Mouse (Mus musculus) cerebellum, adult 18-20 months (tissue): ENCODE measurements around the gene Tns1.

Experiments used
- DNase-seq, 2 experiments: peaks; one replicate each; pipeline ENCODE4 v3.0.0; 2021

The Tns1 gene

DNA sequence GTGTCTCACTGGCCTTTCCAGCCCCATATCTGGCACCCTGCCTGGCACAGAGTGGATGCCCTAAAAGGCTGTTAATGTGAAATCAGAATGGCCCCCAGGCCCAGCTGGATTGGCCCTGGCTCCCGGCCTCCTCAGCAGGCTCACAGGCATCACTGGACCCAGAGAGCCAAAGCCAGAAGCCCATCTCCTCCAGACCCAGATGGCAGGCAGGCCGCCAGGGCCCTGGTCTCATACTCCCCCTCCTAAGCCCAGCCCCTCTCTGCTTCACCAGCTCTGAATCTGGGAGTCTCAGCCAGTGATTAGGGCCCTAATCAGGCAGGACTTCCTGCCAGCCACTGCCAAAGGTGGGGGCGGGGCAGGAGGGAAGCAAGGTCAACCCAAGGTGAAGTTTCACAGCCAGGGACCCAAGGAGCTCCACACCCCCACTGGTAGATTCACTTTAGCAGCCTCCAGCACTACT, 93.3 kb downstream of the Tns1 start:
- DNase-seq: no peak

DNA sequence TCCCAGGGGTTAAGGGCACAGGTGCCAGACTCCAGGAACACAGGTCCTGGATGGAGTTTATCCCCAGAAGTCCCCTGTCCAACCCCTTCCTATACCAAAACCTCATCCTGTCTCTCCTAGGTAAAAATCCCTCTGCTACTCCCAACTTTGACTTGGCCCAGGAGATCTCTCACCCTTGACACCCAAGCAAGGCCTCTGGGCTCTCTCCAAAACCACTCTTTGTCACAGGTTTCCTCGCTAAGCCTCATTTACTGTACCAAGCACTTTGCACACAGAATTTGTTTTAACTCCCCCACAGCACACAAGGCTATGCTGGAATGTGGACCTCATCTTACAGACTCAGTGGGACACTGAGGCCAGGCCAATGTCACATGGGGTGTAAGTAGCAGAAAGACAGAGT, 94.0 kb downstream of the Tns1 start:
- DNase-seq: no peak

DNA sequence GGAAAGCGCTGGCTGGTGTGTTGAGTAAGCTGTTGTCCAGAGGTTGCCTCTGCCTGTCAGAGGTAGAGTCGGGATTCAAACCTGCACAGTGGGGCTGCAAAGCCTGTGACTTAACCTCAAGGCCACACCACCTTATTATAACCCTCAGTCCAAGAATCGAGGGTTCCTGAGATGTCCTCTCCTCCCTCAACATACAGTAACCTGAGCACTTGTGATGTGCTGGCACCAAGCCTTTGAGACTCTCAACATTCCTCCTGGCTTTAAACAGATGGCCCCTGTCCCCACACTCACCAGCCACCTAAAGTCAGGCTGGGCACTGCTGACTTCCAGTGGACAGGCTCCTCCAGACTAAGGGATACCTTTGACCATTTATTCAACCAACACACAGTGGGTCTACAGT, 94.6 kb downstream of the Tns1 start:
- no peak for DNase-seq

DNA sequence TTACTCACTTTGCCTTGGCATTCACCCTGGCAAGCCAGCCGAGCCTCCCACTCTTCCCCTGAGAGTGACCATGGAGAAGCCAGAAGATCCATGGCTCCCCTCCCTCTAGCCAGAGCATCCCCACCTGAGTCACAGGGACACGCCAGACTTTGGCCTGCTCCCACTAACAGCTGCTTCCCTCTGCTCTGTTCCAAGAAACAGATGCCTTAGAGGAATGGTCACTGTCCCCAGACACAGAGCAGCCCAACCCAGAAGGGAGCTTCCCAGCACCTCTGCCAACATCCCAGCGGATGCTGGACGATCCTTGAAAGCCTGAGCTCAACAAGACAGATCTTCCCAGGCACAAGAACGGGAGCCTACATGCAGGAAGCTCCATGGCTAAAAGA, 95.4 kb downstream of the Tns1 start:
- no peak for DNase-seq

DNA sequence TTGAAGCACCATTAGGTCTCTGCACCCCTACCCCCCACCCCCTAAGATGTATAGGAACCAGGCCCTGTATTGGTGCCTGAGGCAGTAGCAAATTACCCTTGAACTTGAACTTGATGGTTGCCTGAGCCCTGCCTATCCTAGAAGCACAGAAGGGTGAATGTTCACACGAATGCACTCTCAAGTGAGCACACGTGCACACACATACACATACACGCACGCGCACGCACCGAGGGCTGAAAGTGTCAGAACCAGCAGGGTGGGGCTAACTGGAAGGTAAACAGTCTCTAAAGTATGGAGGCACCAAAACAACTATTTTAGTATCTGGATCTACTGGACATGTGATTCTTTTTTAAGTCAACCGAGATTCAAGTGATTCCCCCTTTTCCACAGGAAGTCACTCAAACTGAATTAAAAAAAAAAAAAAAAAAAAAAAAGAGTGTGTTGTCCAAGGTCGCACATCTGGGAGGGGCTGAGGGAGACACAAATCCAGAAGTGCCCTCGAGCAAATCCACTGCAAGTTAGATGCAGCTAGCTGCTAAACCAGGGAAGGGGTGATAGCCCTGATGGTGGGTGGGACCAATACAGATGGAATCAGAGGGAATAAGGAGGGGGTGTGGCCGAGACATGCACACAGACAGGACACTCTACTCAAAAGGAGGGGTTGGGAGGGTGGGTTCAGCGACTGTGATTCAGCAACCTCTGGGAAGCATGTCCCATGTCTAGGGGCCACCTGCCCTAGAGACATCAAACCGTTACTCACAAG, 96.0 kb downstream of the Tns1 start:
- DNase-seq: no peak

DNA sequence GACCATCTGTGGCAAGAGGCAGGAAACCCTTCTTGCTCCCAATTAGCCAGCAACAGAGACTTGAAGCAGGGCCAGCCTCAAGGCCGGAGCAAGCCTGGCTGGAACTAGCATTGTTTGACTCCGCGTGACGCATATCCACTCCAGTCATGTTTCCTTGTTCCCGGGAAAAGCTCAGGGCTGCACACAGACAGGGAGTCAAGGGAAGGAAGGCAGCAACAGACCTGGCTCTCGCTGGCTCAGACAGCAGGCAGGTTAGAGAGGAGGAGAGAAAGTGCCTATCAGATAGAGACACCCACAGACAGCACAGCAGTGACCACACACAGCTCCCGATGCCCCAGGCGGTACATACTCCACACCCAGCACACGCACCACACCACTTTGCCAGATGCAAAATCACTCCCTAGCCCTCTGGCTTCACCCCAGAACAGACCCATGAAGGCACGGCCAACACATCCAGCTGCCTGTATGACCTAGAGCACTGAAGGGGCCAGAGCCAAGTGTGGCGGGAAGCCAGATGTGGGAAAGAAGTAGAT, 96.6 kb downstream of the Tns1 start:
- peak; percentile 11 to 19 for DNase-seq

DNA sequence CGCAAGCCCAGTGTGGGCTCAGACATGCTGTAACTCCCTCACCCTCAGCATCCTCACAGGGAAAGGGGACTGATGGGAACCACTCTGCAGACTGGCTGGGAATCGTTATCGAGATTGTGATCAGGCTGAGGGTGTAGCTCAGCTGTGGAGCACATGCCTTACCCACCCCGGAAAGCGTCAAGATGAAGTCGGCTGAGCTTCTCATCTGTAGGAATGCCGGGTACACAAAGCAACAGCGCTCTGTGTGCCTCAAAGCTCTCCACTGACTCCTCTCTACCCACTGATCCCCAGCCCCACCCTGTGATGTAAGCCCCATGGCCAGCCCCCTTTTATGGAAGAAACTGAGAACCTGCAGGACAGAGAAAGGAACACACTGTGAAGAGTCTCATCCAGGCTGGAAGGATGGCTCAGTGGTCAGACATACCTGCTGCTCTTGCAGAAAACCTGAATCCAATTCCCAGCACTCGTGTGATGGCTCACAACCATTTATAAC, 97.5 kb downstream of the Tns1 start:
- DNase-seq: no peak

DNA sequence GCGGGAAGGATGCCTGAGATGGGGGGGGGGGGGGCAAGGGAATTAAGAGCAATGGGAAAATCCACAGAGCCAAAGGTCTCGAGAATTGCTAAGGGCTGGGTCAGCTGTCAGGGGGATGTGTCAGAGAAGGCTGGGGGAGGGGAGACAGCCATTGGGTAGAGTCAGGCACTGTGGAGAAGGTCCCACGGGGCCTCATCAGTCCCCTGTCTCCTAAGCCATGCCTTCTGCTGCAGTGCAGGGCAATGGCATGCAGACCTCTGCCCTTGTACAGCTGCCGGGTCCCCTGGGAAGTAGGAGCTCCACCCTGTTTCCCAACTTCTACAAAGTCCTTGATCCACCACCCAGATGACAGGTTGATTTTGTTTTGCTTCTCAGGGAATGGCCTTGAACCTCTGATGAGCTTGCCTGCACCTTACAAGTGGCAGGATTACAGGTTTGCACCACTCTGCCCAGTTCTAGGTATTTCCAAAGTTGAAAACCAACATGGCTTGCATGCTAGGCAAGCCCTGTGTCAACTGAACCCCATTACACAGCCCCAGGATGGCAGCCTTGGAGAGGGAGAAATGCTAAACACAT, 98.5 kb downstream of the Tns1 start:
- no peak for DNase-seq

DNA sequence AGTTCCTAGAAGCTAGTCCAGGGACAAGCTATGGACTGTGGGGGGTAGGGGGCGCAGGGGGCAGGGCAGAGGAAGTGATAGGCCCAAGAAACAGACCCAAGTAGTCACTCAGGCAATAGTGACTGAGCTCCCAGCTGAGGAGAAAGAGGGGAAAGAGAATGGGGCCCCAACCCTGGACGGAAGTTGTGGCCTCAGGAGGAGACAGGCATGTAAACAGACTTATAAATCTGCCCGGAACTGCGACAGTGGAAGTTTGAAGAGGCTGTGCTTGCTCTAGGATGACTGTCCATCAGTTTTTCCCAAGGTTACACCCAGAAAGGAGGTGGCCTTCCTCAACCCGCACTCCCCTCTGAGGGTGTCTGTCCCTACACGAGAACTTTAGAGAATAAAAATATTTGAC, 99.0 kb downstream of the Tns1 start:
- DNase-seq: no peak

DNA sequence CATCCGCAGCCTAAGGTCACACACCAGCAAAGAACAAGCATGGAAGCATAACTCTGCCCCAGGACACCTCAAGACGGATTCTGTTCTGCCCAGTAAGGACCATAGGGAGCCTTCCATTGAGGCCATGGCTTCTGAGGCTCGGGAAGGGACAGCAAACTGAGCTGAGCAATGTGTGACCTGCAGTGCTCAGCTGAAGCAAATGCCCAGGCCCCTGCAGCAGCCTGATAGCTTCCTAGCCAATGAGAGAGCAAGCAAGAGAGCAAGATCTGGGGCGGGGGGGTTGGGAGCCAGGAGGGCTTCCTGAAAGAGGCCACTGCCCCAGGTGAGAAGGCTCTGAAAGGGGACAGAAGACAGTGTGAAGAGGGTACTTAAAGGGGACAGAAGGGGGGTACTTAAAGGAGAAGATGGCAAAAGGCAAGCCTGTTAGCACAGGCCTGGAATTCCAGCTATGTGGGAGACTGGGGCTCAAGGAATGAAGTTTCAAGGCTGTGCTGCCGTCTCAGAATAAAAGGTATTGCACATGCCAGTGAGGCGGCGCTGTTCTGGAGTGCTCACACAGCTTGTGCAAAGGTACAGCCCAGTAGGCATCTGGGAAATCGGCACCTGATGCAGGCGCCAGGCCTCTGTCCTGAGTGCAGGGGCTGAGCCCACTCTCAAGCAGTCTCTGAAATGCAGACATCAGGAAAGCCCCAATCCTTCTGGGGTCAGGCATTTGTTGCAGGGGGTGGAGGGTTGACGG, 99.6 kb downstream of the Tns1 start:
- DNase-seq: no peak

DNA sequence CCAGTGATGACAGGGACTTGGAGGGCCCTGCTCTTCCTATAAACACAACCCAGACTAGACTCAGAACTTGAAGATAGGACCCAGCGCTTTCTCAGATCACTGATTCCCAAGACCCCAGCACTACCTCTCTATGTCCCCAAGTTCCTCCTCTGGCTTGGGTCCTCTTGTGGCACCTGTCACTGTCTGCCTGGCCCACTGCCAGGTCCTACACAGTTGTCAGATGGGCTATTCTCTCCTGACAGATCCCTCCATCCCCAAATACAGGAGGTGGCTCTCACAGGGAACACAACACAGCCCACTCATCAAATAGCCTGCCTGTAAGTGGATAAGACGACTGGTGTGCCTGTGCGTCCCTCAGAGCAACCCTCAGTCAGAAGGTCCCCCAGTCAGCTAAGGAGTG, 101.3 kb downstream of the Tns1 start:
- DNase-seq: no peak

DNA sequence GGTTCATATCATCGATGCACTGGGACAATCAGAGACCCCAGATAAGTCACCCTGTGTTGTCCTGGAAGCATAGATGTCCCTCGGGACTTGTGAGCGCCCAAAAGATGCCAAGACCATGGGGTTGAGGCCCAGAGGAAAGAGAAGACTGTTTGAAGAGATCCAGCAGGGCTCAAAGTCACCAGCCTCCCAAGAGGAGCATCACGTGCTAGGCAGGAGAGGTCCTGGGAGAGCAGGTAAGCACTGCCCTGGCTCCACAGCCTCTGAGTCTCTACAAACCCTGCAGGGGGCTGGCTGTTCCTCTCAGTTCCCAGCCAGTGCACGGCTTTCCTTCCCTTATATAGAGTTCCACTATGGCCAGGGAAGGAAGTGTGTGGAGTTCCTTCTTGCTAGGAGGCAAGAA, 101.7 kb downstream of the Tns1 start:
- DNase-seq: no peak

DNA sequence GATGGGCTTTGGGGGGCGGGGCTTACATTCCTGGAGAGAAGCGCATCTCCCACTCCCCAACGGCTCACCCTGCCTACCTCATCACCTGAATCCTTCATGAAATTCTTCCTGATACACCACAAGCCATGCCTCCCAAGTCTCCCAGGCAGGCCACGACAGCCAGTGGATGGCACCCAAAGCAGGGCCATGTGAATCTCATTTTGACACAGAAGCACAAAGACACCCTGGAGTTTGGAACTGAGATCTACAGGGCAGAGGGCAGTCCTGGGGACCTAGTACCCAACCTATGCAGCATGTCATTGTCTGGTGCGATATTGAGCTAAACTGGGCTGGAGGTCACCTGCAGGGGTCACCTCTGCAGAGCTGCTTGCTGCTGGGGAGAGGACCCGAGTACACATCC, 104.0 kb downstream of the Tns1 start:
- no peak for DNase-seq

DNA sequence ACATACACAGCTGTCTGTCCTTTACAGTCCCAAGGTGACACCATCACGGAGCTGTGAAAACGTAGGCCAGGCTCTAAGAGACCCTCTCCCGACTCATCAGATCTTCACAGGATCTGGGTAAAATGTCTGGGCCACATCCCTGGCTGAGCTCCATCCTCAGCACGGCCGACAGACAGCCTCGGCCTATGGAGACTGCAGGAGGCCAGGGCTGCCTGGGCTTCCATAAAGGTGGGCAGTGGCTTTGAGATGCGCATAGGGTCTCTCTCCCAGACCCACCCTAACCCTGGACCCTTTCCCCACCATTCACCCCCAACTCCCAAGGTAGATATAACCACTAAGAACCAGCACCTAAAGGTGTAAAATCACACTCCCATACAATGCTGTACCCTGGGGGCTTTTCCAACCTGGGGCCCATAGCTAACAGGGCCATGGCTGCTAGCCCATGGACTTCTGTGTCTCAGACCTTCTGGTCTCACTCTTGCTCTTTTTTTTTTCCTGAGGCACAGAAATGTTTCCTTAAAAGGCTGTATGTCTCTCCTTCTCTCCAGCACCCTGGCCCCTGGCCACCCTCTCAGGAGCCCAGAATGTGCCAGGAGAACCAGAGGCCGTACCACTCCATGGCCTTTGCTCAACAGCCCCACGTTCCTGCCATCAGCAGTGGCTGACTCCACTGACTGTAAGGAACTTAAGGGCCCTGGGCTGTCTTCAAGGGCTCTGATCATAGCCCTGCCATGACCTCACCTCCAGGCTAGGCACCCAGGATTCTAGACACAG, 106.7 kb downstream of the Tns1 start:
- DNase-seq: no peak

DNA sequence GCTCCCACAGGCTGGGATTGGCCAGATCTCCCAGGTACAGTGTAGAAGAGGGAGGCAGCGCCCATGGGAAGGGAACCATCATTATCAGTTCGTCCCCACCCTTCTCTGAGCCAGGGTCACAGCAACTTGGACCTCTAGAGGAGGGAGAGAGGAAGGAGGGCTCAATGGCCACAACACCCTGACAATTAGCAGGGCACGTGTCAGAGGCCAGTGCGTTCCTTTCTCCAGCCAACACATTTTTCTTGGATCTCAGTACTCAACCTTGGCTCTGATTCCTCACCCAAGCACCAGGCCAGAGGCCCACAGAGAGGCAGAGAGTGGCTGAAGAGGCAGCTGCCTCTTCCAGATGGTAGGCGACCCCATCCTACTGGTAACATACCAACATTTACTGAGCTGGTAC, 107.6 kb downstream of the Tns1 start:
- DNase-seq: no peak

DNA sequence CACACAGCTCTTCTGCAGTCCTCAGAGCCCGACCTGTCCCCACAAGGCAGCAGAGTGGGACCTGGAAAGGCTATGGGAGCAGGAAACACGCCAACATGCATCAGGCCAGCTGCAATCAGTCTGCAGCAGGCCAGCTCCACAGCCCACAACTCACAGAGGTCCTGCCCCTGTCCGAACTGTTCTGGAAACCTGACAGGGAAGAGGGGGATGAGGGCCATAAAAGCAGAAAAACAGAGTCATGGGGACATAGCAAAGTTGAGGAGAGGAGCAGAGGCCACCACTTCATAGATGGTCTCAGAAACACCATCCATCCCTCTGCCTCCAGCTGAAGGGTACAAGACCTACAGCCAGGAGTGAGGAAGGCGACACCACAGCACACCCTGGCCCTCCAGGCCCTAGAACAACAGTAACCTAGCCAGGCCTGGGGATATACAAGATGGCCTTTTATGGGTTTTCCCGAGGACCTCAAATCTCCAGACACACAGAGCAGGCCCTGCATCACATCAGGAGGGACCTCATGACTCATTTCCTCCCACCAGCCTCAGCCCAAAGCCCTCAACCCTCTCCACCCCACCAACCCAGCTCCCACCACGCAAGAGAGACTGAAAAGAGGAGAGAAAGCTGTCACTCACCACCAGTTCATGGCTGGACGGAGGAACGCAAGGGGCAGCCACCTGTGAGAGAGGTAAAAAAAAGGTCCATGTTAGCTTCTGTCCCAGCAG, 108.6 kb downstream of the Tns1 start:
- DNase-seq: no peak

DNA sequence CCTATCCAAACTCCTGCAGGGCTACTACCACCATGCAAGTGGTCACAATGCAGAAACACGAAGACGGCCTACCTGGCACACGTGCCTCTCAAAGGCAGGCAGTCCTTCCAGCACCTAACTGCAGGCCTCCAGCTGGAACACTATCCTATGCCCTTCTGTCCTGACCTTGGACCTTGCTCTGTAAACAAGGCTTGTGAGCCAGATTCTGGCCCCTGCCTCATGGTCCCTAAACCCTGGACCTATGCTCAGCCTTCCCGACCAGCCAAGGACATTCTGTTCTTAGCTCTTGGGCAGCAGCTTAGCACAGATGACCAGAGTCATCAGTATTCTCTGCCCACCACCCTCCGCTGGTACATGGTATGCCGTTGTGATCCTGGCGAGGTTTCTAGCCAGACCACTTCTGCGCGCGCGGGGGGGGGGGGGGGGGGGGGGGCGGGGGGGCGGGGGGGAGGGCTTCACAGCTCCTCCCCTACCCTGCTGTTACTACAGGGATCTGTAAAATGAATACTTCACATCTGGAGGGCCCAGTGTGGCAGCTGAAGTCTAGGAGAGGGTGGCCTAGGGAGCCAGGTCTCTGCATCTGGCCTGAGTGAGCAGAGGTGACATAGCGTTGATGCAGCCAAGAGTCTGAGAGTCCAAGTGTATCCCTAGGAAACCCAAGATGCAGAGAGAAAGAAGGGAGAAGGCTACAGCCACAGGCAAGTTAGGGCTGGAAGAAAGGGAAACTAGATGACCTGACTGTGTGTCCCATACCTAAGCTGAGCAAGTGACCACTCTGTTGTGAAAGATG, 109.5 kb downstream of the Tns1 start:
- DNase-seq: peak in 1 of 2 experiments; percentile 18

DNA sequence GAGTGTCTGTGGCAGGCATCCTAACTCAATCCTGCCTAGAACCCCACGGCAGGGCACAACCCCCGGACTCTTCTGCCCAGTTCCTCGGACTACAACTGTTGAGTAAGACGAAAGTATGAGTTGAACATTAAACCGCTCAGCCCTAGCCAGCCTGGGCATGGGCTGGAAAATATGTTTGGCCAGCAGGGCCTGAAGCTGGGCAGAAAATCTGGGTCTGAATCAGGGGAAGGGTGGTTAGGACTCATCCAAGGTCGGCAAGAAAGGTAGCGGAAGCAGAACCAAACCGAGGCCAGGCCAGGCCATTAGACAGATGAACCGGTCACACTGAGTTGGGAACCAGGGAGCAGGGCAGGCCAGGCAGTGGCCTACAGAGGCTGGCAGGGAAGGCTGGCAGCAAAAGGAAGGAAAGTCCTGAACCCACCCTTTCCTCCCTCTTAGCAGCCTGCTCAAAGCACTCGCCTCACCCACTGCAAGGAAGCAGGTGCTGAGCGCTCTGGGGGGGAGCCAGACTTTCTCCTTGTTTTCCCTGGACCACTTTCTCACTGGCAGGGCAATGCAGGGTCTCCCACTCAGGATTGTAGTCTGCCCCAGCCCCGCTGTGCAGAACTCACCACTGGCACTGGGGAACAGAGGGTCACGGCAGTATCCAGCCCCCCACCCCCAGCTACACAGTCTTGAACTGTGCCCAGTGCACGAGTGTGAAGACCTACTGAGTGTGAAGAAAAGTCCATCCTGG, 110.8 kb downstream of the Tns1 start:
- DNase-seq: no peak

DNA sequence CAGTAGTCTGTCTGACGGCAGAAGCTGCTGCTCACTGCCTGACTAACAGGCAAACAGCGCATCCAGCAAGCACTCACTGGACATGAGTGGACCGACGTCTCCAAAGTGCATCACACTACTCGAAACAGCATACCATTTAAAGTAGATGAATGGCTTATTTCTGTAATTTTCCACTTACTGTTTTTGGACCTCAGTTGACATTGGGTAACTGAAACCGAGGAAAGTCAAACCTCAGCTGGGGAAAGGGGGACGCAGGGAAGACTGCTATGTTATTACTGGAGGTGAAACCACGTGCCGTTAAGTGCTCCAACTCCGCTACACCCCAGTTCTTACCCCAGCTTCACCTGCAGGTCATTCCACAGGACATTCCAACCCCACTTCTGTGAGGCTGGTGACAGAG, 111.5 kb downstream of the Tns1 start:
- no peak for DNase-seq

DNA sequence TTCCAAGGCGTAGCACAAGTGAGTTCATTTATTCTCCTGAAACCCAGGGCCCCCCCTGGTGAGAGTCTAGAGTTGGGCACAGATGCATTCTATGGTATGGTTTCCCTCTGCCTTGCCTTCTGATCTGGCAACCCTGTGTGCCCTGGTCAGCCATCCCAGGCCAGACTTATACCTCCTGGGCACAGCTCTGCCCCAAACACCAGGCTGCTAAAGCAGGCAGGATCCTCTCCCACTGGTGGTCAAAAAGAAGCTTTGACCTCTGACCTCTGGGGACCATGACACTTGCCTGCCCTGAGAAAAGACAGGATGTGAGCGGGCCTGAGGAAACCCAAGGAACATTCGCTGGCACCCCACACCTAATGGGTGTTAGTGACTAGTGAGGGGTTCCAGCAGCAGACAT, 114.8 kb downstream of the Tns1 start:
- DNase-seq: no peak

DNA sequence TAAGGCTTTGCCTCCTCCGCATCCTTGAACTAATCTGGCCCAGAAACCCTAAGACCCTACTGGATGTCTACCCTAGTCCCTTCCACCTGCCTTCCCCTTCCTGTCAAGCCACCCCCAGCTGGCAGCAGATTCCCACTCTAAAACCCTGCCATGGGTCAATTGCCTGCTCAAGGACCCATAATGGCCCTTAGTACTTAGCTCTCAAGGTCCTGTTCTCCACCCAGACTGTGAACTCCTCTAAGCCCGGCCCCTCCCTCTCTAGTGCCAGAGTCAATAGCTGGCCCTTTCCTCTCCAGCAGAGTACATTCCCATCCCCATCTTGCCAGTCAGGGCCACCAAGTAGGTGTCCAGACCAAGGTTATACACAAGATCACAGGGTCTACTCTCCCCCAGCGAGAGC, 115.3 kb downstream of the Tns1 start:
- DNase-seq: no peak
